Mouse (Mus musculus) forebrain, embryonic 14.5 days (tissue): ENCODE measurements at regions not wholly inside any gene's neighbourhood (a gene's known extent, or its start where the extent isn't known, plus 50 kb on each side); places are given as distances from the start of the nearest gene placed in this dataset.

Source experiments
- ATAC-seq: fragments of 200-750 bp; cut with Nextera tagmentation; 2 replicates; pipeline ENCODE4 v1.8.0; 2017; ENCODE audit warnings: mild to moderate bottlenecking, moderate library complexity
- DNase-seq: peaks from one replicate; pipeline ENCODE4 v3.0.0-alpha.2; 2015; ENCODE audit warnings: low spot score
- H3K27ac ChIP-seq: fragments of 300-500 bp; sonication (generic); 2 replicates; pipeline ENCODE4 v1.5.1; 2014; ENCODE audit warnings: low read depth, mild to moderate bottlenecking, control low read depth, low read length, moderate library complexity
- H3K27me3 ChIP-seq: fragments of 300-500 bp; sonication (generic); replicated peaks from 2 replicates; pipeline ENCODE4 v1.6.1; 2014; ENCODE audit warnings: low read length, control low read depth, mixed read lengths; ENCODE audit not compliant: control insufficient read depth, insufficient read depth
- H3K36me3 ChIP-seq: fragments of 300-500 bp; sonication (generic); 2 replicates; pipeline ENCODE4 v1.6.1; 2014; ENCODE audit warnings: low read length, control low read depth; ENCODE audit not compliant: control insufficient read depth, insufficient read depth
- H3K4me1 ChIP-seq: fragments of 300-500 bp; sonication (generic); 2 replicates; pipeline ENCODE4 v1.6.1; 2014; ENCODE audit warnings: antibody characterized with exemption, low read length, control low read depth; ENCODE audit not compliant: control insufficient read depth, insufficient read depth
- H3K4me2 ChIP-seq: fragments of 300-500 bp; sonication (generic); 2 replicates; pipeline ENCODE4 v1.6.1; 2014; ENCODE audit warnings: mild to moderate bottlenecking, control low read depth, low read length
- H3K4me3 ChIP-seq: fragments of 300-500 bp; sonication (generic); 2 replicates; pipeline ENCODE4 v1.5.1; 2014; ENCODE audit warnings: low read depth, low read length, control low read depth
- H3K9ac ChIP-seq: fragments of 300-500 bp; sonication (generic); 2 replicates; pipeline ENCODE4 v1.6.1; 2014; ENCODE audit warnings: mild to moderate bottlenecking, low read length, control low read depth, moderate library complexity
- H3K9me3 ChIP-seq: fragments of 300-500 bp; sonication (generic); replicated peaks from 2 replicates; pipeline ENCODE4 v1.6.1; 2016; ENCODE audit warnings: low read length, control low read depth, mixed read lengths; ENCODE audit not compliant: control insufficient read depth
- WGBS: fragments of 180-500 bp; shearing (Covaris S2); extraction: QIAGEN DNeasy Blood & Tissue Kit; methylation state at CpG from one replicate; pipeline ENCODE4 v1.1.7; 2014; 5-methylcytosine and 5-hydroxymethylcytosine counted together

DNA sequence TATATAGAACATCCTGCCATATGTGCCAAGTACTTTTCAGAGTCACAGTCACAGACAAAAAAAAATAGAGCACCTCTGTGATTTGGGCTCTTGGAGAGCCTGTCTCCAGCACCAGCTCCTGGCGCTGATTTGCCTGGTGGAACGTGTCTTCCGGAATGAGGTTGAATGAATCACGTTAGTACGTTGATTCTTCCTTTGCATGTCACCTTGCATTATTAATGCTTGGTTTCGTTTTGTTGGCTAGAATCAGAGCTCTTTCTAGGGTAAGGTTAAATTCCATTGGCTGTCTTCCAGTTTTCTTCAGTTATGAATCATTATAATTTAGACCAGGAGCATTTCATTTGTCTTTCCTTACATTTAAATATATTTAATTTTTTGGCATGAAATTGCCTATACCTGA is 105.2 kb upstream of the Gabra2 start:
- no peak overlapping the region for H3K27ac ChIP-seq
- no peak for ATAC-seq
- H3K9me3 ChIP-seq = no peaks in the 10 kb centered on the region
- H3K4me3 ChIP-seq = no peak overlapping the region
- no peaks in the 10 kb centered on the region for H3K27me3 ChIP-seq
- DNase-seq = no peak
- 82% methylated on average over 6 of the region's 6 CpGs for WGBS
- H3K9ac ChIP-seq = no peak overlapping the region
- H3K4me2 ChIP-seq = no peak overlapping the region
- no peaks in the 10 kb centered on the region for H3K4me1 ChIP-seq
- H3K36me3 ChIP-seq = no peaks in the 10 kb centered on the region

DNA sequence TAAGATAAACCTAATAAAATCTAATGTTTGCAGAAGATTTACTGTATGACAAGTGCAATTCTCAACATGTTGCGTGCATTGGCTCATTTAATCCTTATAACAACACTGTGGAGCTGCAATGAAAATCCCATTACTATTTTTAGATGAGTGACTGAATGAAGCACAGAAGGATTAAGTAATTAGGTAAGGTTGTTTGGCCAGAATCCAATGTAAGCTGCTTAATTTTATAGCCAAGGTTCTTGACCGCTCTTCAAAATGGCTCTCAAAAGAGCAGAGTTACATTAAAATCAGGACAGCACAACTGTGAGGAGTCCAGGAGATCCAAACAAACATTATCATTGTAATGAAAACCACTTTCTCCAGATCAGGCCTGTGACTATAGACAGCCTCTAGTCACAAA is 81.7 kb upstream of the Gabra2 start:
- 52% methylated on average over 2 of the region's 2 CpGs for WGBS
- Histone ChIP-seq H3K36me3 (no peaks in the 10 kb centered on the region), H3K27me3 (no peaks in the 10 kb centered on the region), H3K27ac (no peak overlapping the region), H3K9ac (no peak overlapping the region), H3K4me1 (no peaks in the 10 kb centered on the region), H3K4me3 (no peak overlapping the region), H3K9me3 (no peaks in the 10 kb centered on the region), H3K4me2 (no peak overlapping the region)
- no peak for DNase-seq
- ATAC-seq = no peak

DNA sequence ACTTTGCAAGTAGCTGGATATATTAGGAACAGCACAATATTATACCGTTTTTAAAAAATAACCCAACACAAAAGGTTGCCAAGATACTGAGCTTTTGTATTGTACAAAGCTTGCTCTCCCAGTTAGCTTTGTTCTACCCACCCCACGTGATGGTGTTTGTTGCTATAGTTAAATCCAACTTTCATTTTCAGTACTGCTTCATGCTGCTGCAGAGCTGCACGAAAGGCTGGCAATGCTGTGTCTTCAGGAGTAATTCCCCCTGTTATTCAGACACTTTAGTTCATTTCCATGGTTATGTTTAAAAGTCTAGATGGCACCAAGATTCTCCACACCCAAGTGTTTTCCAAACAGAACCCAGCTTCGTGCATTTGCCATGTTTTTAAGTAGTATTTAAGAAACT is 74.7 kb upstream of the Gabra2 start:
- H3K36me3 ChIP-seq = no peaks in the 10 kb centered on the region
- H3K9me3 ChIP-seq = no peaks in the 10 kb centered on the region
- H3K27ac ChIP-seq = no peak overlapping the region
- WGBS = 70% methylated on average over 4 of the region's 4 CpGs
- H3K9ac ChIP-seq = no peak overlapping the region
- no peak overlapping the region for H3K4me2 ChIP-seq
- no peak for DNase-seq
- no peaks in the 10 kb centered on the region for H3K27me3 ChIP-seq
- H3K4me3 ChIP-seq = no peak overlapping the region
- no peaks in the 10 kb centered on the region for H3K4me1 ChIP-seq
- no peak for ATAC-seq
